Mouse (Mus musculus) lung, postnatal 10 days (tissue): ENCODE data around the gene Ndufs2.

Experiments
- DNase-seq: peaks from one replicate; pipeline ENCODE4 v3.0.0; 2021

Ndufs2 gene

DNA sequence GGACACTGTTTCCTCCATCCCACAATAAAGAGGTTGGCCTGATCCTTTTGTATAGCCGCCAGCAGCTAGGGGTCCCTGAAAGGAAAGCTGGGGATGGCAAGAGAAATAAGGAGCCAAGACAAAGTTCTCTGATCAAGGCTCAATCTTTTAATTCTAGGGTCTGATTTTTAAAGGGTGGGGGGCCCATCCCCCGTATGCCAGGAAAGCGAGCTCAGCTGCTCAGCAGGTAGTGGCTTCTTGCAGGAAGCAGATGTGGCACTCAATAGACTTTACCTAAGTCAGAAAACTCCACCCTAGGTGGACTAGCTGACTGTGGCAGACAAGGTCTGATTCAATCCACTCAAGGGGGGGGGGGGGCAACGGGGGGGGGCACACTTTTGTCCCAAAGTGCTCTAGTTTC lies 24.4 kb downstream of the Ndufs2 start:
- no peak for DNase-seq

DNA sequence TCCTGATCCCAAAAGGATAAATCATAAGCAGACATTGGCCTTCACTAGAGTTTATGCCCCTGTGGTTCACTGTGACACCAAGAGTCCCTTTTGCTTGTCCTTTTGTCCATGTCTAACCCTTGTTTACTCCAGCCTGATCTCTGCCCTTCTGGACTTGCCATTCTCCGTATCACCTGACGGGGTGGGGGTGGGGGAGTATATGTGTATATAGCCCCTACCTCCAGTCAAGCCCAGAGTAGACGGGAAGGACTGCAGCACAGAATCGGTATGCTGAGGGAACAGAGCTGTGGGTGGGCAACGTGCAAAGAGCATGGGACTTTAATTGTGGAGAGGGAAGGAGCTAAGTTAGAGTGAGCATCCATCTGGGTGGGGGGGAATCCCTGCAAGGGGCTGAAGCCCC lies 26.3 kb downstream of the Ndufs2 start, which contains the start of gene Apoa2:
TSS of gene Apoa2 (plus strand) at position 198 of the 400 bp plus-strand sequence.
- no peak for DNase-seq

DNA sequence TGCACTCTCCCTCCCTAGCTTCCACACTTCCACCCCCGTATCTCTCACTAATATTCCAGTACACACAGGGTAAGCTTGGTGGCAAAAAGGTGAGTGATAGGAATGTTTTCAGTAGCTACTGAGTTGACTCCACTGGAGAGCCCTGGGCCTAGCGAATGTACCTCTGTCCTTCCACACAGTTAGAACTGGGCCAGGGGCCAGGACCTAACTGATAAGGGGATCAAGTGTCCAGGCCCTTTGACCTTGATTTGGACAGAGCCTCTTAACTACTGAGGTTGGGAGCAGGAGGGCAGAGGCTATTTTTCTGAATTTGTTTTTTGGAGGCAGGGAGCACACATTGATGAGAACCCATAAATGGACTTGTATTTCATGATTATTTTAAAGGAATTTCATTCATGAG lies 27.4 kb downstream of the Ndufs2 start:
- DNase-seq: peak; percentile 38

DNA sequence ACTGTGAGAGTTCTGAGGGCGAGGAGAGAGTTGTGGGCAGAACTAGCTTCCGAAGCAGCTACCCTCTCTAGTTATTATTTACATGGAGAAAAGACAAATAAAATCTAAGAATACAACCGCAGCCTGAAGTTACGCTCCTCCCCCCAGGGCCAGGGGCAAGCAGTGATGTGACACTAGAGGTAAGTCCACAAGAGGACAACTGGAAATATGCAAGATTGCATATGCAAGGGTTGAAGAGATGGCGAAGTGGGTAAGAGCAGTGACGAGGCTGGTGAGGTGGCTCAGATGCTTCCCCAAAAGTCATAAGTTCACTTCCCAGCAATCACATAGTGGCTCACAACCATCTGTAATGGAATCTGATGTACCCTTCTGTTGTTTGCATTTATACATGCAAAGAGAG lies 28.0 kb downstream of the Ndufs2 start:
- no peak for DNase-seq

DNA sequence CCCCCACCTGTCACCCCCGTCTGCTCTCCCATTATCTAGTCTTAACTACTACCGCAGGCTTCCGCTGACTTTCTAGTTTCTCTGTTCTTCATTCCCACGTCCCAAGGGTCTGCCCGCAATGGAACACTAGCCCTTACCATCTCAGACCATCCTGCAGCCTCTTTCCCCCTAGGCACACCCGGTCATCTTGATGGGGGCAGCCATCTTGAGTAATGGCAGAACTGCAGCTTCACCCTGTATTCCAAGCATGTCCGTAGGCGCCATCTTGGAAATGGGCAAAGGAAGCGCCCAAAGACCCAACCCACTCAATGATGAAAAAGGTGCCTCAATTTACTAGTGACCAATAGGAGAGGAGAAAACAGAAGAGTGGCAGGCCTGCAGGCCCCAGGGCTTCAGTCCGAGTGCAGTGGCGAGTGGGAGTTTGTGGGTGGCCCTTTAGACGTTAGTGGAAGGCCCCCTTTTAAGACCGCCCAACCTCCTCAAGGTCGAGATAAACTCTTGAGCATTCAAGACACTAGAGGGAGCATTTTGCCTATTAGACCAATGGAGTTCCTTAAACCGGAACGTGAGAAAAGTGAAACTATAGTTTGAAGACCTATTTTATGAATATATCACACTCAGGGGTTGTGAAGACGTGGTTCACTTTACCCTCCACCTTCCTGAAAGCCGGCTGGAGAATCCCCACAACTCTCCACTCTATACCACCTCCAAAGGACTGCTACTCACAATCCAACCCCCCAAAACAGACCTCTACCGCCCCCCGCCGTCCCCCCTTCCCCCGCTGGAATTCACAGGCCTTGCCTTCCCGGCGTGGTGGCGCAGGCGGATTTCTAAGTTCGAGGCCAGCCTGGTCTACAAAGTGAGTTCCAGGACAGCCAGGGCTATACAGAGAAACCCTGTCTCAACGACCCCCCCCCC lies 28.7 kb downstream of the Ndufs2 start, which contains the start of gene Tomm40l:
TSS of gene Tomm40l (minus strand) at position 277 of the 918 bp plus-strand sequence.
- peak; percentile 97 for DNase-seq

DNA sequence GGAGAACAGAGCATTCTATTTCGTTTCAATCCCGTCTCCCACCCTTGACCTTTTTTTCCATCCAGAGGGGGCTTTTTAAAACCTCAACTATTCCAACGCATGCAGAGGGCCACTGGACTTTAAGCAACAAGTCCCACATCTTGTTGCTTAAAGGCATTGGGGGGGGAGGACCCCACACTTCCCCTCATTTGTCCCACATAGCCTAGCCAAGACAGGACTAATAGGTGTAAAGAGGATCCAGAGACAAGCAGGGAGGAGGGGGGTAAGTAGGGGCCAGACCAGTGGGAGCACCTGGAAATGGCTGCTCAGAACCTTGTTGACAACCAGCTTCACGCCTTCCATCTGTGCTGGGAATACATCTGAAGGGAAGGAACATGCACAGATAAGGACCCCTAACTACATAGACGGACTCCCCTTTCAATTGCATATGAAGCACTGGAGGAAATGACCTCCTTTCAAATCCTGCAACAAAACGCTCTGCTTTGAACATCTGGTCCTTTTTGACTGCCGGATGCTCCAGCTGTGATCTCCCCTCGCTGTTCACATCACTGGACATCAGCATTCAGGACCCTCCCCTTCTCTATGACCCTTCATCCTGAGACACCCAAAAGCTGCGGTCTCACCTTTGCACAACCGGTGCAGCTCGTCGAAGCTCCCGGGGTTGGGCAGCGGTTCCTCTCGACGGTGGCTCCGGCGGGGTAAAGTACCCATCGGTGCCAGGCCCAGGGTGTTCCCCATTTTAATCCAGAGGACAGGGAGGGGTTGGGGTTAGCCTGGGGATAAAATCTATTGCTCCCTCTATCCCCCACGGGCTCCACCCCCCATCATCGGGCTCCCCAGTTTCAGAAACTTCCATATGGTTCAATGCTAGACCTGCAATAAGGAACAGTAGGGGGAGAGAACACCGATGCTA lies 29.7 kb downstream of the Ndufs2 start:
- peak; percentile 40 for DNase-seq

DNA sequence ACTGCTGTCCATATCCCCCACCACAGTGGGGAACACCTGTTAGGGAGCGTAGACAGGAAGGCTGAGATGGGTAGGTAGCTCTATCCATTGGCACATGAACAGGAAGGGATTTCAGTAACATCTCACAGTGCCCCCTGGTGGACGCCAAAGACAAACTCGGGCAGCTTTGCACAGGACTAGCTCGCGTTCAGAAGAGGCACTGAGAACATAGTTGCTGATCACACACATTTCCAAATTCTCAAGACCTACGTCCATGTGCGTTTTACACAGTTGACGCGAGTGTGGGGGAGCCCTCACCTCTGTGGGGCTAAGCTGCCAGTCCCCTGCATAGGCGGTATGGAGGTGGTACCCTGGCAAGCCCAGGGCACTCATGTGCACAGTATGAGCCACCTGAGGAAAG lies 30.3 kb downstream of the Ndufs2 start:
- peak; percentile 90 for DNase-seq

DNA sequence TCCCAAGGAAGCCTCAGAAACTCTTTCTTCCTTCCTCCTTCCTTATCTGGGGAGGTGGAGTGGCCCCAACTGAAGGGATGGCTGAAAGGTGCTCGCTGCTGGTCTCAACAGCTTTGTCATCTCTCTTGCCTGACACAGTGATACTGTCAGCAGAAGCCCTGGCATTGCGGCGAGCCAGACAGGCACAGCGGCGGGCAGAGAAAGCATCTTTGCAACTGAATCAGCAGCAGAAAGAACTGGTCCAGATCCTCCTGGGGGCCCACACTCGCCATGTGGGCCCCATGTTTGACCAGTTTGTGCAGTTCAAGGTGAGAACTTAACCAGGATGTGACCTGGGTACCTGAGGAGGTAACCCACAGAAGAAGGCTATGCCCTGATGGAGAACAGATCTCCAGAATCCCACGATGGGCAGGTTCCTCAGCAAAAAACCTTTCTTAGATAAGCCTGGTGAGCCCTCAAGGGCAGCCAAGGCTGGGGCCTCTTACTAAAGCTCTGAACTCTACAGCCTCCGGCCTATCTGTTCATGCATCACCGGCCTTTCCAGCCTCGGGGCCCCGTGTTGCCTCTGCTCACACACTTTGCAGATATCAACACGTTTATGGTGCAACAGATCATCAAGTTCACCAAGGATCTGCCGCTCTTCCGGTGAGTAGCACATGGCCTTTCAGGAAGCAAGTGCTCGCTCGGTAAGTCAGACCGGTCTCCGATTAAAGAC lies 34.8 kb downstream of the Ndufs2 start:
- no peak for DNase-seq

DNA sequence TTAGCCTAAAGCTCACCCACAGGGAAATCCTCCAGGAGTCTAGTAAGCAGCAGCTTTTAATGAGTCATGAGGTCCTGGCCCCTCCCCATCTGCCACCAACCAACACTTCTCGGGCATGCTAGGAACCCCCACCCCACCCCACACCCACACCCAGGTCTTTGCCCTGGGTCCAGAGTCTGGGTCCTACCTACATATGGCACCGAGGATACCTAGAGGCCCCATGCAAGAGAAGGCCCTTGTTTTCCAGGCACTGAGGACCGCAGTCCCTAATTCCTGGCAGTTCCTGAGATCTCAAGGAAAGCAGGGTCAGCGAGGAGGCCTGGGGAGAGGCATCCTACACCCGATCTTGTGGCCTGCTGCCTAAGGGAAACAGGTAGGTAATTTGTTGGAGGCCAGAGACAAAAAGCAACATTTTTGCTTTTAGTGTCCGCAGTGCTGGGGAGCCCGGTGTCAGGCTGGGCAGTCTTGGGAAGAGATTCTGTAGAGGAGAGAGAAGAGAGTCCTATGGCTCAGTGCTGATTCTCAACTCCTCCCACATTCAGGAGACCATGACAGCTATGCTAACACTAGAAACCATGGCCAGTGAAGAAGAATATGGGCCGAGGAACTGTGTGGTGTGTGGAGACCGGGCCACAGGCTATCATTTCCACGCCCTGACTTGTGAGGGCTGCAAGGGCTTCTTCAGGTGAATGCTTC lies 37.2 kb downstream of the Ndufs2 start, which contains the start of gene Nr1i3:
TSS of gene Nr1i3 (plus strand) at position 170 of the 696 bp plus-strand sequence.
- DNase-seq: no peak

DNA sequence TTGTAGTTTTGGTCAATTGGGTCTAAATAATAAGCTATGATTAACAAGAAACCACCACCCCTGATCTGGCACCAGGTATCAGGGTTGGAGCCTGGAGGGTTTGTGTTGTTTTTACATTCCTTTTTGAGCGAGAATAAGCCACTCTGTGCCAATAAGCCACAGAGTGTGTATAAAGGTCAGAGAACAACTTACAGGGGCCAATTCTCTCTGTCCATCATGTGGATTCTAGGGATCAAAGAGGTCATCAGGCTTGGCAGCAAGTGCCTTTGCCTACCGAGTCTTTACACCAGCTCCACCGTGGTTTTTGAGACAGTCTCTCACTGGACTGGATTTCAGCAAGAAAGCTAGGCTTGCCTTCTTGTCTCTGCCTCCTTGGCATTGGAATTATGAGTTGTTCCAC lies 38.3 kb downstream of the Ndufs2 start:
- no peak for DNase-seq

DNA sequence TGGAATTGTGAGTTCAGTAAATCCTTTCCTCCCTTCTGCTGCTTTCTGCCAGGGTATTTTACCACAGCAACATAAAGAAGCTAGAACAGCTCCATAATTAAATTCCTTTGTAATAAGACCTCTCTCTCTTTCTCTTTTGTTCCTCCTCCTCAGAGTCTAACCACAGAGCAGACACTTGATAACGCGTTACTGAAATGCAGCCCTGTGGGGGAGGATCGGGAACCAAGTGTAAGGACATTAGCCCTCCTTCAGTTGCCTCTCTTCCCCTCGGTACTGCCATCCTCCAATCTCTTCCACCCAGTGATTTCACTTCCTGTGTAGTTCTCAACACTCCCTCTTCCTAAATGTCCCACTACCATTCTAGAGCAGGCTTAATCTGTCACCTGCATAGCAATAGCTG lies 41.8 kb downstream of the Ndufs2 start:
- DNase-seq: no peak

DNA sequence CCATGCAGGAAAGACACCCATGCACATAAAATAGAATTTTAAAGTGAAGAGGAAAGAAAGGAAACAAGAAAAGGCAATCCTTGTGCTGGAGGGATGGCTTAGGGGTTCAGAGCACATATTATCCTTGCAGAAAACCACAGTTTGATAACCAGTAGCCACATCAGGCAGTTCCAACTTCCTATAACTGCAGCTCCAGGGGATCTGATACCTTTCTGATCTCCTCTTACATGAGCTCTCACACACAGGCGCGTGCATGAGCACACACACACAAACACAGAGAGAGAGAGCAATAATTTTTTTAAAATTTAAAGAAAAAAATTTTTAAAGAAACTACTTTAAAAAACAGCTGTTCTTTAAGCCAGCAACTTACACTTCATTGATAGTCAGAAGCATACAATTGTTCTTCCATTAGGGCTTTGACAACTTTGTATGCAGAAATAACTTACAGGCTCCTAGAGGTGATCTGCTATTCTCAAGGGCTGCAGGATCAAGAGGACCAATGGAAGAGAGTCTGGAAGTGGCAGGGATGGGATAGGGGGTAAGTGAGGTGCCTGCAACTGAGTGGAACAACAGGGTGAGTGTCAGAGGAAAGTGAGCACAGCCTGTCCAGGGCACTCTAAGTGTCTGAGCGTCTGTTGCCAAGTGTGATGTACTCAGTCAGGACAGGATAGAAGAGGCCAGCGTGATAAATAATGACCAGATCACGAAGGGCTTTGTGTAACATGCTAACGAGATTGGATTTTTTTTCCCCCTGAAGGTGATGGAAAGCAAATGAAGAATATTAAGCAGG lies 45.3 kb downstream of the Ndufs2 start:
- no peak for DNase-seq

DNA sequence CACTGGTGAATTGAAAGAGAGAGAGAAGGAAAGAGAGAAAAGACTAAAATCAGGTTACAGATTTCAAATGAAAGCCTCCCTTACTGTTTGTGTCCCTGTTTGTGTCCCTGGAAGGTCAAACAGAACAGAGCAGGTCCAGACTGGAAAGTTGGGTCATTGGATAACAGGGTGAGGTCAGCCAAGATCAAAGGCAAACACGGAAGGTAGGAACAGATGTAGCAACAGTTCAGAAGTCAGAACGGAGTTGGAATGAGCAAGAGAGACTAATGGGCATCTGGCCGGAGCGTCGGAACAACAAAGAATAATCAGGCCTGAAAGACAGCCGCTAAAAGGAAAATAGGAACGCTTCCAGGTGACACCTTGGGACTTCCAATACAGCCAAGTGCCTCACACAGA lies 46.9 kb downstream of the Ndufs2 start:
- no peak for DNase-seq

DNA sequence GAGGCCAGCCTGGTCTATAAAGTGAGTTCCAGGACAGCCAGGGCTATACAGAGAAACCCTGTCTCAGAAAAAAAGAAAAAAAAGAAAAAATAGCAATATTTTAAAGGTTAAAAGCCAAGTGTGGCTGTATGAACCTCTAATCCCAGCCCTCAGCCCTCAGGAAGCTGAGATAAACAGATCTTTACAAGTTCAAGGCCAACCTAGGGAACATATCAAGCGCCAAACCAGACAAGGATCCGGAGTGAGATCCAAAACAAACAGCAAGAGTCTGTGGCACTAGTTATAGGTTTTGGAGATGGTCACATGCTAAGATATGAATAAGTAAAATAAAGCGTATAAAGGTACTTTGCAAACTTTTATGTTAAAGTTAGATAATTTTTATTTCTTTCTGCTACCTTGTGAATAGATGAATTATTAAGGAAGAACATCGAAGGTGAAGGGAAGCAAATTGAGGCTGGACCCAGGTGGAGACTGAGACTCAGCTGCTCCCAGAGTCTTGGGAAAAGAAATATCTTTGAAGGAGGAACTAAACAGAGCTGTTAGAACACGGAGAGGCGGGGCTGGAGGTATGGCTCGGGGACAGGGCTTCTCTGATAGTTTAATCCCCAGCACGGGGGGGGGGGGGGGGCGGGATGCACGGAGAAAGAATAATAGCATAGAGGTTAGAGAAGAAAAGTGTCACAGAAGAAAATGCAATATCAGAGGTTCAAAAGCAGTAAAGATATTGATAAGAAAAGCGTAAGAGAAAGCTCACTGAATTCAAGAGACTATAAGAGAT lies 47.5 kb downstream of the Ndufs2 start:
- DNase-seq: no peak

DNA sequence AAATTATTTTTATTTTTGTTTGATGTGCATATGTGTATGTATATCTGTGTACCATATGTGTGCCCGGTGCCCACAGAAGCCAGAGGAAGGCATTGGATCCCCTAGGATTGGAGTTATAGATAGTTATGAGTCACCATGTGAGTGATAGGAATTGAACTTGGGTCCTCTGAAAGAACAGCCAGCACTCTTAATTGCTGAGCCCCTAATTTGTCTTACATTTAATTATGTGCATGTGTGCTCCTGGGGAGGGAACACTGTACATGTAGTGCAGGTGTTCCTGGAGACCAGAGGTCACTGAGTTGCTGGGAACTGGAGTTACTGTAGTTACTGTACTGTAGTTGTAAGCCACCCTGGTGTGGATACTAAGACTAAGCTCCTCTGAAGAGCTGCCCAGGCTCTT lies 50.4 kb downstream of the Ndufs2 start:
- DNase-seq: no peak

DNA sequence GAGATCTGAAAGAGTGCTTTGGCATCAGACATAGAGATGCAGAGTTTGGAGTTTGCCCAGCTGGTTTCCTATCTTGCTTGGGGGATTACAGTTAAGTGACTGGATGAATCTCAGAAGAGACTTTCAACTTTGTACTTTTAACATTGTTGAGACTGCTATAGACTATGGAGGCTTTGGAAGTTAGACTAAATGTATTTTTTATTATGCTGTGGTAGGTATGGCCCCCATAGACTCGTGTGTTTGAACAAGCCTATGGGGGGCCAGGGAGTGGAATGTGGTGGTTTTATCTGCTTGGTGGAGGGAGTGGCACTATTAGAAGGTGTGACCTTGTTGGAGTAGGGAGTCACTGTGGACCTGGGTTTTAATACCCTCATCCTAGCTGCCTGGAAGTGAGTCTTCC lies 51.7 kb downstream of the Ndufs2 start:
- no peak for DNase-seq

DNA sequence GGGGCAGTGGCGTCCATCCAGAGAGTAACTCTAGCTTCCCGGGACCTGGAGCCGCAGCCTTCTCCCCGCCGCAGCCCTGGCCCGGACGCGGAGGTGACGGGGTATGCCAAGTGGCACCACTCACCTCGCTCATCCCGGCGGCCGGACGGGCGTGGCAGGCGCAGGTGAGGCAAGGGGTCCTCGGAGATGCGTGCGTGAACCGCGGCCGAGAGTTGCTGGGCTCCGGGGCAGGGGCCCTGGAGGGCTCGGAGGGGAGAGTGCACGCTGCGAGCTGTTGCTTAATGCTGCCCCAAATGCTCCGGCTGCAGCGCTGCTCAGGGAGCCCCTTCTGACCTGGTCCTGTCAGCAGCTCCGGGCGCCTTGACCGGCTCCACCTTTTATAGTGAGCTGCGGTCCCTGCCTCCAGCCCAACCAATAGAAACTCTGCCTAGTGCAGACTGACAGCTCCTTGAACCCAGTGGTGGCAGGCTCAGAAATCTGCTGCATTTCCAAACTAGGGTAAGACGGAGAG lies 55.2 kb downstream of the Ndufs2 start, which contains the start of gene Pcp4l1:
TSS of gene Pcp4l1 (minus strand) at position 382 of the 511 bp plus-strand sequence.
- peak; percentile 67 for DNase-seq

DNA sequence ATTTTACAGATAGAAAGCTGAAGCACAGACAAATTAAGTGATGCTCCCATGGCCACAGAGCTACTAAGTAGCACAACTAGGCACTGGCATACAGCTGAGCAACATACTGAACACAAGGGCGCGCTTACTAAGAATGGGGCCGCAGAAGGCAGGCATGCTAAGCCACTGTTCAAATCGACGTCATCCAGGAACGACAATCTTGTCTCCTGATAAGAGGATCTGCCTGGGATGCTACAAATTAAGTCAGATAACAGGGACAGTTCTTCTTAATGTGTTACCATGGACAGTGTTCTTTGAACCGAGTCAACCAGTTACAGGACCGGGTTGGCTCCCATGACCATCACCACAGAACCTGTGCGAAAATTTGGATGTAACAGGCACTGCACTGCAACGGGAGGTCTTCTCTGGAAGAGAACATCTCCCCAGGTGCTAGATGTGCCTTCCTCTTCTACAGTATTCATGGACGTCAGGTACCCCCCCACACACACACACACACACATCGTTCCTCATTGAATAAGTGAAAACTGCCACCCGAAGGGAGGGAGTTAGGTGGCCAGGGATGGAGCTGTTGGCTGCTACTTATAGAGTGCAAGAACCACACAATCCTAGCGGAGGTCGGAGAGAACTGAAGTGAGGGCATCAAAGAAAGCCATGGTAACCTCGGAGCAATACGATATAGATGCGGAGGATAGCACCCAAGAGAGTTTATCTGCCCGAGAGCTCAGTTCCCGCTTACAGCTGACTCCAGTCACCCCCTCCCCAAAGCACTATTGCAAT lies 56.0 kb downstream of the Ndufs2 start:
- no peak for DNase-seq
